Mouse (Mus musculus) cerebellum, adult 2 months (tissue): Measurements from ENCODE around the gene Rerg. TPM values are rescaled to one million over a fixed set of nuclear protein-coding genes. Genes with fewer than 3 reads are reported as not detected.

Source experiments
- DNase-seq, 2 experiments: peaks; one replicate each; pipeline ENCODE4 v3.0.0; 2021
- H3K27ac ChIP-seq: fragments of 200-500 bp; 2 replicates; pipeline ENCODE4 v1.5.1; 2012; ENCODE audit warnings: low read length, control low read depth, inconsistent platforms; ENCODE audit not compliant: insufficient read depth
- H3K27me3 ChIP-seq: fragments of 200-500 bp; 2 replicates; pipeline ENCODE4 v1.6.1; 2012; ENCODE audit warnings: inconsistent platforms, mild to moderate bottlenecking, low read length, moderate library complexity; ENCODE audit not compliant: control insufficient read depth, insufficient read depth
- H3K4me1 ChIP-seq: fragments of 200-500 bp; 2 replicates; pipeline ENCODE4 v1.6.1; 2011; ENCODE audit warnings: low read length; ENCODE audit not compliant: control insufficient read depth, insufficient read depth
- H3K4me3 ChIP-seq: fragments of 200-500 bp; replicated peaks from 2 replicates; pipeline ENCODE3; 2011; ENCODE audit warnings: mild to moderate bottlenecking, low read depth, low read length, control low read depth; ENCODE audit not compliant: insufficient read depth
- CTCF ChIP-seq: fragments of 200-500 bp; IDR thresholded peaks from 2 replicates; pipeline ENCODE4 v1.5.1; 2011; ENCODE audit warnings: low read depth, mild to moderate bottlenecking, control low read depth, low read length, moderate library complexity, borderline replicate concordance; ENCODE audit not compliant: insufficient read depth
- POLR2A ChIP-seq: fragments of 200-500 bp; IDR thresholded peaks from 2 replicates; pipeline ENCODE4 v1.6.1; 2011; ENCODE audit warnings: low read length, control low read depth, borderline replicate concordance; ENCODE audit not compliant: insufficient read depth
- WGBS: fragments of 180-500 bp; shearing (Covaris S2); methylation state at CpG from one replicate; pipeline ENCODE4 v1.1.7; 2018; 5-methylcytosine and 5-hydroxymethylcytosine counted together
- polyA plus RNA-seq: library from polyadenylated mRNA; depleted of rRNA; stranded (reverse); fragments of >200 nt; gene quantifications from 2 replicates; pipeline ENCODE4 v1.2.3, GENCODE M21; 2012

The Rerg gene
- polyA plus RNA-seq, 1 experiment: 9.2 TPM

DNA sequence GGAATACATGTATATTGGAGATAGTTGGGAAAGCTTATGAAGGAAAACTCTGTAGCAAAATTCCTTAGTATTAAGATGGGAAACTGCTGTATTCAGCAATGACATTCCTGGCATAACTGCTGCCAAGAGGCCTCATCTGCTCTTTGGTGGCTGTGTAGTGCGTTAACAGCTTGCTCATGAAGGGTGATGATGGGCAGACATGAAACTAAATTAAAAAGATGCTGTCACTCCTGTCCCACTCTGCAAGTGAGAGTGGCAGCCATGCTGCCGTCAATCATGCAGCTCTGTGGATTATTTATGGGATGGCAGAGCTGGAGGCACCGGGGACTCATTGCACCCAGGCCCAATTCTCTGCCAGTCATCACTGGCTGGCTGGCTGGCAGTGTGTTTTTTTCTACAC is 8.7 kb upstream of the Rerg start:
- Histone ChIP-seq H3K27me3 (no peaks in the 10 kb centered on the region), H3K27ac (no peak overlapping the region), H3K4me1 (no peaks in the 10 kb centered on the region), H3K4me3 (no peak overlapping the region)
- 36% methylated on average over 3 of the region's 3 CpGs for WGBS
- no peak for TF ChIP-seq POLR2A
- no peak for TF ChIP-seq CTCF
- DNase-seq: no peak

DNA sequence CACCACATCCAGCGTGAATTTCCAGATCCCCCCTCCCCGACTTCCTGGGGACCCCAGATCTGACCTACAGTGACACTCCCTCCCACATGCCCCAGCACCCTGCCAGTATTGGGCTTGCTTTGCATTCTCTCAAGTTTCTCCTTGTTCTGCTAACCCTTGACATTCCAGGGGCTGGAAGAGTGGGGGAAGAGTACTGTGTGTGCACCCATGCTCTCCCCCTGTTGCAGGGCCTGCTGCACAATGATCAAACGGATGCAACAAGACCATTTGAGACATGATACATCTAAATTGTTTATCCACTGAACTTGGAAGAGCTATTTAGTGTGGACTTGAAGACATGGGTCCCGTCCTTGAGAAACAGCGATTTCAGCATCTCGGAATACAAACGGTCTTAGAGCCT is 349 bp upstream of the Rerg start:
- TF ChIP-seq CTCF: no peak
- TF ChIP-seq POLR2A: no peak
- no peaks in the 10 kb centered on the region for H3K27me3 ChIP-seq
- 65% methylated on average over 7 of the region's 7 CpGs for WGBS
- no peak overlapping the region for H3K4me3 ChIP-seq
- no peak for DNase-seq
- no peaks in the 10 kb centered on the region; the same call in 1 of the 2 replicates for H3K4me1 ChIP-seq
- no peak overlapping the region for H3K27ac ChIP-seq

DNA sequence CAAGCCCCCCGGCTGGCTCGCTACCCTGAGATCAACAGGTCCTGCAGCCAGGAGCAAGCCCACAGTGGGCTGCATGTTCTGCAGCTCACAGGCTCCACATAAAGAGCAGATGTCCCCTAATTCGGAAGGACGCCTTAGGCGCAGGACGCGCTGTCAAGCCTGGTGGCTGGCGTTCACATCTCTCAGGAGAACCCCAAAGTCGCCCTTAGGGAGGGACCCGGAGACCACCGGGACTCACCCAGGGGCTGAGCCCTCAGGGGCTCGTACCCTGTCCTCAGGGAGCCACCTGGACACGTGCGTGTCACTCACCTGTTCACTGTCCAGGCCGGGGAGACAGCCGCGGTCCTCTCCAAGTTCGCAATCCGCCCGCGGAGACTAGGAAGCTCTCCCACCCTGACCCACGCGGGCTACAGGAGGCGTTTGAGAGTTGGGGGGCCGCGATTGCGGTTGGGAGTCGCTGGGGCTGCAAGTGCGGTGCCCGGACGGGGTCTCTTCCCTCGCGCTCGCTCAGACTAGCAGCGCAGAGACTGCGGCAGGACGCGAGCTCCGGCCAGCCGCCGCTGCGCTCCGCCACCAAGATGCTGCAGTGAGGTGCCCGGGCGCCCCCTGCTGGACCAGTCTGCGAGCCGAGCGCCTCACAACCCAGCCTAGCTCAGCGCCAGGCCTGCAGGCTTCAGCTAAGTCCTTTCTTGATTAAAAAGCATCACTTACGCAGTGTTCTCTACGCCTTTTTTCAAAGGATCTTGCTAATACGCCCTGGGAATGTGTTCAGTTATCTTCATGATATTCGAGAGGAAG is 927 bp downstream of the Rerg start:
- 2% methylated on average over 53 of the region's 53 CpGs for WGBS
- H3K4me1 ChIP-seq: no peaks in the 10 kb centered on the region; the same call in 1 of the 2 replicates
- TF ChIP-seq CTCF (peak; percentile 76), POLR2A (no peak)
- no peak overlapping the region for H3K27ac ChIP-seq
- H3K4me3 ChIP-seq: peak overlapping the region; percentile 55
- no peaks in the 10 kb centered on the region for H3K27me3 ChIP-seq
- DNase-seq: peak; percentile 77 to 85

DNA sequence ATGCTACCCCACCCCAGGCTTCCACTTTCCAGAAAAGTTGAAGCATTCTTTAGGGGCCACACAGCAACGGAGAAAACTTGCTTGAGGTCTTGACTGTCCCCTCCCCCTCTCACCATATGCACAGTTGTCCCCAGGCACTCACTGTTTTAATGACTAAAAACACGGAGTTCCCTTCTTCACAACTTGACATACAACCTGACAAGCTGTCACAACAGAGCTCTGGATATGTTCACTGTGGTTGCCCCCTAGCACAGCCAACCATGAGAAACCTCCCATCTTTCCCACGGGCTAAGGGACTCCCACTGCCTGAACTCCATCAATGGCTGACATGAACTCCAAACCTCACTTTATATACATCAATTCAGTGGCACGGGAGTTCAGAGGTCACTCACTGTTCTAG is 3.5 kb downstream of the Rerg start:
- H3K4me1 ChIP-seq: no peaks in the 10 kb centered on the region; the same call in 1 of the 2 replicates
- no peak for DNase-seq
- 44% methylated on average over 4 of the region's 4 CpGs for WGBS
- H3K27me3 ChIP-seq: no peaks in the 10 kb centered on the region
- H3K4me3 ChIP-seq: no peak overlapping the region
- no peak for TF ChIP-seq CTCF
- H3K27ac ChIP-seq: no peak overlapping the region

DNA sequence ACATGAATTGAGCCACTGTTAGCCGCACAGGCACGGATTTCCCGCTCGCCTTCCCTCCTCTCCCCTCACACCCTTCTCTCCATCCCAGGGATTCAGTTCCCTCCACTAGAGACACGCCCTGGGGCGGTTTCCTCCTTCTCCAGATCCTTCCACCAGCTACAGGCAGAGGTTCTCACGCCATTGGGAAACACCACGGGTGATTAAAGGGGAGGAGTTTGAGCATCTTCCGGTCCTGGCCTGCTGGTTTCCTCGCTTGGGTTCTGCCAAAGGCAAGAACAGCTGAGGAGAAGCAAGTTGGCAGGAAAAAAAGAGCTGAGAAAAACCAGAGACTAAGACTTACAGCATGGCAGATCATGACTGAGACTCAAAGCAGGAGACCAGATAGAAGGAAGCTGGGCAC is 6.7 kb downstream of the Rerg start:
- H3K27me3 ChIP-seq: no peaks in the 10 kb centered on the region
- WGBS: 56% methylated on average over 10 of the region's 10 CpGs
- TF ChIP-seq POLR2A (no peak), CTCF (no peak)
- no peaks in the 10 kb centered on the region for H3K4me1 ChIP-seq
- no peak overlapping the region for H3K4me3 ChIP-seq
- no peak overlapping the region for H3K27ac ChIP-seq
- DNase-seq: no peak

DNA sequence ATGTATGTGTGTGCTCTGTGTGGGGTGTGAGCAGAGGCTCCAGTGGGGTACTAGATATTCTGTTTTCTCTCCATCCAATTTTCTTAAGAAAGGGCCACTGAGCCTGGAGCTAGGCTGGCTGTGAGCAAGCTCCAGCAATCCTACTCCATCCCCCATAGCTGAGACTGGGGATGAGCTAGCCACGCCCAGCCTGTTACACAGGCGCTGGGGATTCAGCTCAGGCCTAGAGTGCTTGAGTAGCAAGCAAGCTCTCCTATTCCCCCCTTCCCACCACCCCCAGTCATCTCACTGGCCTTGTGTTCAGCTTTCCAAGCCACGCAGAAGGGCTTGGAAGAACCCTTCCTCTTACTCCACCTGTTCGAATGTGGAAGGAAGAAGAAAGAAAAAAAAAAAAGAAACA is 7.2 kb downstream of the Rerg start:
- H3K4me3 ChIP-seq: no peak overlapping the region
- no peak for DNase-seq

DNA sequence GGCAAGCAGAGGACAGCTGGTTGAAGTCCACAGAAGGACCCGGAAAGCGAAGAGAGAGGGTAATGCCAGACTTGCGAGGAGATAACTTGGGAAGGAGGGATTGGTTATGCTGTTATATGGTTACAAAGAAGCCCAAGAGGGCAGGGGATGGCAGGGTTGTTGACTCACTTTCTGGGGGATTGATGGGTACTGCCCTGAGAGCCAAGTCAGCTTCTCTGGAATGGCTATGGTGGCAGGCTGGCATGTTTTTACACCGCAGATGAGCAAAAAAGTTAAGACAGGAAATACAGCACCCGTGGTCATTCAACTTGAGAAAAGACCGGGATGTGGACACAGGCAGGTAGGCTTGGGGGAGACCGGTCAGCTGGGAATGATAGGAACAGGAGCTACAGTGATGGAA is 7.8 kb downstream of the Rerg start:
- Histone ChIP-seq H3K27me3 (no peaks in the 10 kb centered on the region), H3K27ac (no peak overlapping the region), H3K4me3 (no peak overlapping the region), H3K4me1 (no peaks in the 10 kb centered on the region)
- WGBS: 92% methylated on average over 7 of the region's 7 CpGs
- no peak for DNase-seq
- no peak for TF ChIP-seq POLR2A
- no peak for TF ChIP-seq CTCF

More for the DNA sequence above, 7.2 kb downstream of the Rerg start:
- whole genome bisulfite sequencing: 83% methylated on average over 4 of the region's 4 CpGs
- TF ChIP-seq POLR2A: no peak
- TF ChIP-seq CTCF: no peak
- Histone ChIP-seq H3K27ac (no peak overlapping the region), H3K27me3 (no peaks in the 10 kb centered on the region), H3K4me1 (no peaks in the 10 kb centered on the region)

DNA sequence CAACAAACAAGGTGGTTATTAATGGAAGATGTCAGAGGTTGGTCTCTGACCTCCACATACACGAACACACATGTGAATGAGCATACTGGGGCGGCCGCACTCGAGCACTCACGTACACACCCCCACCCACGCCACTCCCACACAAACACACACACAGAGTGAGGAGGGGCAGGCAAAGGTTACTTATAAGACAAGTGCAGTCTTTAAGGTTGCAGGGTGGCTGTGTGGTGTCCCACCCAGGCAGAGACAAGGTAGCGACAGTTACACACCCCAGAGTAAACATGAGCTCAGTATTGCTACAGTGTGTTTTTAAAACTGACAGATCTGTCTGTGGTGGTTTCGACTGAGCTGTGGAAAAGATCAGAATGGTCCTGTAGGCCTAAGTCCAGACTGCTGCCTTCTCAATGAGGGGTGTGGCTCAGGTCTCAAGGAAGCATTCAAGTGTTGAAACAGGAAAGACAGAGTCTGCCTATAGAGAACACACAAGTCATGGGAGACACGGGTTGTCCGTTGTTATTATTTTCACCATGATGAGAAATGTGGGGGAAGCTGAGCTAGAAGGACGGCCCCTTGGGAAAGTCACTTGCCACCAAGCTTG is 8.7 kb downstream of the Rerg start:
- no peak for DNase-seq
- no peak for TF ChIP-seq CTCF
- no peak for TF ChIP-seq POLR2A
- WGBS: 93% methylated on average over 11 of the region's 11 CpGs
- Histone ChIP-seq H3K27me3 (no peaks in the 10 kb centered on the region), H3K4me3 (no peak overlapping the region), H3K27ac (no peak overlapping the region), H3K4me1 (no peaks in the 10 kb centered on the region)
